Mouse (Mus musculus): Measurements from ENCODE around the gene St8sia6. TPM values are rescaled to one million over a fixed set of nuclear protein-coding genes. Genes with fewer than 3 reads are reported as not detected.
"Not testable (repeated sequence)": the region's sequence is repeated elsewhere in the genome, so short reads cannot be mapped to it uniquely, and the experiment has no call there.

The St8sia6 gene
- polyA plus RNA-seq, 1 experiment from 2014 or later, result 0.65 TPM

DNA sequence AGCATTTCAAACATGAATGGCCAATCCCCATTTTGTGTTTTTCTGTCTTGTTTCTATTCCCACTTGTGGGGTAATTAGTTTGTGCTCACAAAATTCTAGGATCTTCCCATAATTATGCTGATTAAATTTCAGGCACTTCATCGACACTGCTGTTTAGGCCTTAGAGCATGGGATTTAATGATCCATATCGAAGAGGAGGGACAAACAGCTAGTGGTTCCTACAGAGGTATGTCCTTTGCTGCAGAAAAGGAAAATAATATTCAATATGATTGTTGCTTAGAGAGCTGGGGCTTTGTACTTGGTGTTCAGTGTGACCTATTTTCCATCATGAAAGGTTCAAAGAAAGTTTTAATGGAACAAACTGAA is 110.7 kb downstream of the St8sia6 start:
- WGBS, result 81% methylated on average over 2 of the region's 2 CpGs
- H3K9ac ChIP-seq (ENCODE audit: low read depth, low read length), result no peak overlapping the region
- no peak for ATAC-seq

GRCm38 (mm10) chr2:13682488-13683204 is 111.2 kb downstream of the St8sia6 start:
- H3K4me1 ChIP-seq (replicated peaks; ENCODE audit: control insufficient read depth, insufficient read depth, low read length), result no peaks in the 10 kb centered on the region
- H3K9ac ChIP-seq (ENCODE audit: low read depth, low read length), result no peak overlapping the region
- no peak overlapping the region for H3K4me2 ChIP-seq (replicated peaks; ENCODE audit: low read depth)
- no peak for TF ChIP-seq CTCF (IDR thresholded peaks at IDR 0.05; ENCODE audit: low read depth)
- WGBS, result 23% methylated on average over 4 of the region's 4 CpGs
- H3K27ac ChIP-seq (ENCODE audit: low read depth, low read length), result no peak overlapping the region
- peaks cover 35% of the 10 kb centered on the region for H3K27me3 ChIP-seq (replicated peaks; ENCODE audit: control insufficient read depth, insufficient read depth, low read length)
- H3K9me3 ChIP-seq (ENCODE audit: control insufficient read depth), result no peaks in the 10 kb centered on the region
- H3K36me3 ChIP-seq (ENCODE audit: control insufficient read depth, insufficient read depth), result no peaks in the 10 kb centered on the region
- H3K4me3 ChIP-seq (ENCODE audit: low read depth, low read length), result no peak overlapping the region
- ATAC-seq, result no peak

More for the DNA sequence above, 110.7 kb downstream of the St8sia6 start:
- H3K4me3 ChIP-seq (ENCODE audit: low read depth, low read length), result no peak overlapping the region
- peaks cover 34% of the 10 kb centered on the region for H3K27me3 ChIP-seq (replicated peaks; ENCODE audit: control insufficient read depth, insufficient read depth, low read length)
- no peaks in the 10 kb centered on the region for H3K36me3 ChIP-seq (ENCODE audit: control insufficient read depth, insufficient read depth)
- H3K9me3 ChIP-seq (ENCODE audit: control insufficient read depth), result no peaks in the 10 kb centered on the region
- H3K4me1 ChIP-seq (replicated peaks; ENCODE audit: control insufficient read depth, insufficient read depth, low read length), result no peaks in the 10 kb centered on the region
- H3K27ac ChIP-seq (ENCODE audit: low read depth, low read length), result no peak overlapping the region
- H3K4me2 ChIP-seq (replicated peaks; ENCODE audit: low read depth), result no peak overlapping the region
- TF ChIP-seq CTCF (IDR thresholded peaks at IDR 0.05; ENCODE audit: low read depth), result no peak

DNA sequence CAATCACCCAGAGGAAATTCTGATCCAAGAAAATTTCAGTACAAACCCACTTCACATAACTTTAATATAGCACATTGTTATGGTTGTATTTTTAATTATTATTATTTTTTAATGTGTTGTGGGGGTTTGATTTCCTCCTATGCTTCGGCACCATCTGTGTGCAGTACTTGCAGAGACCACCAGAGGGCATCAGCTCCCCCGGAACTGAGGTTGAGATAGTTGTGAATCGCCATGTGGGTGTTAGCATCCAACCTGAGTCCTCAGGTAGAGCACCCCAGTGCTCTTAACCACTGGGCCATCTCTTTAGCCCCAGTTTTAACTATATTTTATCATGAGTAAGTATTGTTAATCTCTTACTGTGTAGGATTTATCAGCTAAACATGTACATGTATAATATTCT is 120.9 kb downstream of the St8sia6 start:
- H3K27ac ChIP-seq (ENCODE audit: low read depth, low read length), result no peak overlapping the region

GRCm38 (mm10) chr2:13672426-13672825 is 121.4 kb downstream of the St8sia6 start:
- Histone ChIP-seq H3K9me3 (ENCODE audit: control insufficient read depth) (no peaks in the 10 kb centered on the region), H3K27ac (ENCODE audit: low read depth, low read length) (no peak overlapping the region), H3K27me3 (replicated peaks; ENCODE audit: control insufficient read depth, insufficient read depth, low read length) (peaks cover 18% of the 10 kb centered on the region), H3K36me3 (ENCODE audit: control insufficient read depth, insufficient read depth) (no peaks in the 10 kb centered on the region), H3K4me3 (ENCODE audit: low read depth, low read length) (no peak overlapping the region), H3K4me1 (replicated peaks; ENCODE audit: control insufficient read depth, insufficient read depth, low read length) (no peaks in the 10 kb centered on the region), H3K4me2 (replicated peaks; ENCODE audit: low read depth) (no peak overlapping the region), H3K9ac (ENCODE audit: low read depth, low read length) (no peak overlapping the region)
- no peak for TF ChIP-seq CTCF (IDR thresholded peaks at IDR 0.05; ENCODE audit: low read depth)
- WGBS, result 87% methylated on average over 12 of the region's 12 CpGs
- ATAC-seq, result no peak

More for the DNA sequence above, 120.9 kb downstream of the St8sia6 start:
- H3K4me2 ChIP-seq (replicated peaks; ENCODE audit: low read depth), result no peak overlapping the region
- no peak overlapping the region for H3K4me3 ChIP-seq (ENCODE audit: low read depth, low read length)
- peak; percentile 67 for TF ChIP-seq CTCF (IDR thresholded peaks at IDR 0.05; ENCODE audit: low read depth)
- H3K36me3 ChIP-seq (ENCODE audit: control insufficient read depth, insufficient read depth), result no peaks in the 10 kb centered on the region
- H3K9me3 ChIP-seq (ENCODE audit: control insufficient read depth), result no peaks in the 10 kb centered on the region
- no peak for ATAC-seq
- peaks cover 18% of the 10 kb centered on the region for H3K27me3 ChIP-seq (replicated peaks; ENCODE audit: control insufficient read depth, insufficient read depth, low read length)
- no peaks in the 10 kb centered on the region for H3K4me1 ChIP-seq (replicated peaks; ENCODE audit: control insufficient read depth, insufficient read depth, low read length)
- H3K9ac ChIP-seq (ENCODE audit: low read depth, low read length), result no peak overlapping the region
- 68% methylated on average over 3 of the region's 3 CpGs for WGBS

GRCm38 (mm10) chr2:13634866-13635265 is 159.0 kb downstream of the St8sia6 start:
- no peak for ATAC-seq
- Histone ChIP-seq H3K9me3 (ENCODE audit: control insufficient read depth) (no peaks in the 10 kb centered on the region), H3K9ac (ENCODE audit: low read depth, low read length) (no peak overlapping the region), H3K27ac (ENCODE audit: low read depth, low read length) (no peak overlapping the region), H3K36me3 (ENCODE audit: control insufficient read depth, insufficient read depth) (no peaks in the 10 kb centered on the region), H3K4me3 (ENCODE audit: low read depth, low read length) (no peak overlapping the region), H3K4me2 (replicated peaks; ENCODE audit: low read depth) (no peak overlapping the region), H3K4me1 (replicated peaks; ENCODE audit: control insufficient read depth, insufficient read depth, low read length) (no peaks in the 10 kb centered on the region), H3K27me3 (replicated peaks; ENCODE audit: control insufficient read depth, insufficient read depth, low read length) (no peaks in the 10 kb centered on the region)
- WGBS, result 37% methylated on average over 1 of the region's 1 CpGs
- TF ChIP-seq CTCF (IDR thresholded peaks at IDR 0.05; ENCODE audit: low read depth), result peak; percentile 40

- 39% methylated on average over 7 of the region's 7 CpGs for WGBS
- no peak overlapping the region for H3K9ac ChIP-seq (ENCODE audit: low read depth, low read length)
- no peaks in the 10 kb centered on the region for H3K27me3 ChIP-seq (replicated peaks; ENCODE audit: control insufficient read depth, insufficient read depth, low read length)
- no peak for TF ChIP-seq CTCF (IDR thresholded peaks at IDR 0.05; ENCODE audit: low read depth)
- H3K27ac ChIP-seq (ENCODE audit: low read depth, low read length), result no peak overlapping the region; the same call in 1 of the 2 replicates
- H3K4me1 ChIP-seq (replicated peaks; ENCODE audit: control insufficient read depth, insufficient read depth, low read length), result no peaks in the 10 kb centered on the region
- ATAC-seq, result peak; percentile 94
- H3K4me2 ChIP-seq (replicated peaks; ENCODE audit: low read depth), result no peak overlapping the region
- no peaks in the 10 kb centered on the region for H3K9me3 ChIP-seq (ENCODE audit: control insufficient read depth)
- H3K36me3 ChIP-seq (ENCODE audit: control insufficient read depth, insufficient read depth), result no peaks in the 10 kb centered on the region
- H3K4me3 ChIP-seq (ENCODE audit: low read depth, low read length), result no peak overlapping the region
These were observed 163.6 kb downstream of the St8sia6 start for GRCm38 (mm10) chr2:13630136-13630832.

DNA sequence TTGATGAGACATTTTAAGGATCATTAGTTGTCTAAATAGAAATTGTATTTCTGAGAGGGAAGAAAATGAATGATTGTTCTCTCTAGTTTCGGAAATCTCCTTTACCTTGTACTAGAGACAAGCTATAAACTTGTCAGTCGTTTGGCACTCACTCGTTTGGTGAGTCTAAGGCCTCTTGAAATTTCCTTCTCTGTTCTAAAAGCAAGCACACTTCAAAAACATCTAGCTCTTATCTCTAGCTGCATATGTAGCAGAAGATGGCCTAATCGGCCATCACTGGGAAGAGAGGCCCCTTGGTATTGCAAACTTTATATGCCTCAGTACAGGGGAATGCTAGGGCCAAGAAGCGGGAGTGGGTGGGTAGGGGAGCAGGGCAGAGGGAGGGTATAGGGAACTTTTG is 190.2 kb downstream of the St8sia6 start:
- WGBS, result 59% methylated on average over 5 of the region's 5 CpGs
- ATAC-seq; H3K4me3 ChIP-seq (ENCODE audit: low read depth, low read length): not testable (repeated sequence)

More for the DNA sequence above, 190.2 kb downstream of the St8sia6 start:
- H3K4me1 ChIP-seq (replicated peaks; ENCODE audit: control insufficient read depth, insufficient read depth, low read length); H3K36me3 ChIP-seq (ENCODE audit: control insufficient read depth, insufficient read depth); H3K27me3 ChIP-seq (replicated peaks; ENCODE audit: control insufficient read depth, insufficient read depth, low read length); H3K4me2 ChIP-seq (replicated peaks; ENCODE audit: low read depth); H3K9ac ChIP-seq (ENCODE audit: low read depth, low read length); H3K9me3 ChIP-seq (ENCODE audit: control insufficient read depth); H3K27ac ChIP-seq (ENCODE audit: low read depth, low read length): not testable (repeated sequence)
